Mouse (Mus musculus) cerebellum, adult 2 months (tissue): ENCODE measurements around the gene Wfikkn1.

Experiments
- CTCF ChIP-seq: fragments of 200-500 bp; IDR thresholded peaks from 2 replicates; pipeline ENCODE4 v1.5.1; 2011; ENCODE audit warnings: low read depth, mild to moderate bottlenecking, control low read depth, low read length, moderate library complexity, borderline replicate concordance; ENCODE audit not compliant: insufficient read depth
- POLR2A ChIP-seq: fragments of 200-500 bp; IDR thresholded peaks from 2 replicates; pipeline ENCODE4 v1.6.1; 2011; ENCODE audit warnings: low read length, control low read depth, borderline replicate concordance; ENCODE audit not compliant: insufficient read depth

GRCm38 (mm10) chr17:25843636-25844395, 36.8 kb downstream of the Wfikkn1 start:
- TF ChIP-seq POLR2A (no peak), CTCF (no peak)
